Mouse (Mus musculus): ENCODE results near the gene Faf2.

The Faf2 gene

GRCm38 (mm10) chr13:54621155-54621932 lies at the start of gene Faf2:
Gene Faf2 (plus strand): TSS chr13:54621784.
- in situ Hi-C loops (cut with MboI), result no loop called here

GRCm38 (mm10) chr13:54572621-54573020 lies 49.0 kb upstream of the Faf2 start:
- in situ Hi-C loops (cut with MboI), result no loop called here

GRCm38 (mm10) chr13:54574854-54575481 lies 46.6 kb upstream of the Faf2 start, which contains the start of gene Arl10:
Gene Arl10 (plus strand): TSS chr13:54575015.
- in situ Hi-C loops (cut with MboI), result no loop called here

- in situ Hi-C loops (cut with MboI), result no loop called here
Measured at GRCm38 (mm10) chr13:54575489-54575888, 46.1 kb upstream of the Faf2 start.

GRCm38 (mm10) chr13:54577652-54578507 lies 43.7 kb upstream of the Faf2 start:
- in situ Hi-C loops (cut with MboI), result no loop called here

GRCm38 (mm10) chr13:54581385-54581784 lies 40.2 kb upstream of the Faf2 start:
- in situ Hi-C loops (cut with MboI), result no loop called here

- in situ Hi-C loops (cut with MboI), result no loop called here
Measured at GRCm38 (mm10) chr13:54582126-54582525, 39.5 kb upstream of the Faf2 start.

- in situ Hi-C loops (cut with MboI), result no loop called here
Measured at GRCm38 (mm10) chr13:54582860-54583259, 38.7 kb upstream of the Faf2 start.

GRCm38 (mm10) chr13:54585831-54586230 lies 35.8 kb upstream of the Faf2 start:
- in situ Hi-C loops (cut with MboI), result no loop called here

GRCm38 (mm10) chr13:54589414-54589995 lies 32.1 kb upstream of the Faf2 start:
- in situ Hi-C loops (cut with MboI), result no loop called here

- in situ Hi-C loops (cut with MboI), result no loop called here
Measured at GRCm38 (mm10) chr13:54589996-54590951, 31.3 kb upstream of the Faf2 start, which contains the start of the genes Nop16 and Higd2a. Gene Nop16 (minus strand): TSS chr13:54590090. Gene Higd2a (plus strand): TSS chr13:54590207.

- in situ Hi-C loops (cut with MboI), result no loop called here
Measured at GRCm38 (mm10) chr13:54591776-54592356, 29.7 kb upstream of the Faf2 start.

GRCm38 (mm10) chr13:54593617-54594016 lies 28.0 kb upstream of the Faf2 start:
- in situ Hi-C loops (cut with MboI), result no loop called here

GRCm38 (mm10) chr13:54596107-54596690 lies 25.4 kb upstream of the Faf2 start:
- in situ Hi-C loops (cut with MboI), result no loop called here

- in situ Hi-C loops (cut with MboI), result no loop called here
Measured at GRCm38 (mm10) chr13:54596870-54597269, 24.7 kb upstream of the Faf2 start.

GRCm38 (mm10) chr13:54598622-54599143 lies 22.9 kb upstream of the Faf2 start:
- in situ Hi-C loops (cut with MboI), result no loop called here

GRCm38 (mm10) chr13:54602639-54603111 lies 18.9 kb upstream of the Faf2 start:
- in situ Hi-C loops (cut with MboI), result no loop called here

GRCm38 (mm10) chr13:54603501-54603900 lies 18.1 kb upstream of the Faf2 start:
- in situ Hi-C loops (cut with MboI), result no loop called here

- in situ Hi-C loops (cut with MboI), result no loop called here
Measured at GRCm38 (mm10) chr13:54604221-54604620, 17.4 kb upstream of the Faf2 start.

- in situ Hi-C loops (cut with MboI), result no loop called here
Measured at GRCm38 (mm10) chr13:54605426-54605825, 16.2 kb upstream of the Faf2 start.
